Mouse (Mus musculus) neural tube, embryonic 12.5 days (tissue): Measurements from ENCODE around the gene Dnah5. TPM values are rescaled to one million over a fixed set of nuclear protein-coding genes. Genes with fewer than 3 reads are reported as not detected.

Experiments
- ATAC-seq: fragments of 200-750 bp; cut with Nextera tagmentation; 2 replicates; pipeline ENCODE4 v1.8.0; 2017; ENCODE audit warnings: low read depth, mild to moderate bottlenecking, moderate TSS enrichment, moderate library complexity; ENCODE audit not compliant: low FRiP score
- H3K27ac ChIP-seq: fragments of 300-500 bp; sonication (generic); 2 replicates; pipeline ENCODE4 v1.5.1; 2016
- H3K27me3 ChIP-seq: fragments of 300-500 bp; sonication (generic); replicated peaks from 2 replicates; pipeline ENCODE4 v1.6.1; 2016; ENCODE audit warnings: mild to moderate bottlenecking
- H3K36me3 ChIP-seq: fragments of 300-500 bp; sonication (generic); 2 replicates; pipeline ENCODE4 v1.6.1; 2016; ENCODE audit warnings: mild to moderate bottlenecking
- H3K4me1 ChIP-seq: fragments of 300-500 bp; sonication (generic); 2 replicates; pipeline ENCODE4 v1.6.1; 2016
- H3K4me2 ChIP-seq: fragments of 300-500 bp; sonication (generic); replicated peaks from 2 replicates; pipeline ENCODE4 v1.6.1; 2016; ENCODE audit warnings: mild to moderate bottlenecking
- H3K4me3 ChIP-seq: fragments of 300-500 bp; sonication (generic); 2 replicates; pipeline ENCODE4 v1.5.1; 2016
- H3K9ac ChIP-seq: fragments of 300-500 bp; sonication (generic); 2 replicates; pipeline ENCODE4 v1.6.1; 2016; ENCODE audit warnings: mild to moderate bottlenecking
- H3K9me3 ChIP-seq: fragments of 300-500 bp; sonication (generic); 2 replicates; pipeline ENCODE4 v1.6.1; 2016; ENCODE audit warnings: mild to moderate bottlenecking
- WGBS: fragments of 180-500 bp; shearing (Covaris S2); methylation state at CpG from one replicate; pipeline ENCODE4 v1.1.7; 2016; 5-methylcytosine and 5-hydroxymethylcytosine counted together
- polyA plus RNA-seq: library from polyadenylated mRNA; unstranded; fragments of >200 nt; fragmentation: Nextera tagmentation; extraction: Ambion mirVana; gene quantifications from 2 replicates; pipeline ENCODE4 v1.2.1, GENCODE M21; 2016

Dnah5 gene
- polyA plus RNA-seq = 0.08 and 0.13 TPM in 2 replicates

DNA sequence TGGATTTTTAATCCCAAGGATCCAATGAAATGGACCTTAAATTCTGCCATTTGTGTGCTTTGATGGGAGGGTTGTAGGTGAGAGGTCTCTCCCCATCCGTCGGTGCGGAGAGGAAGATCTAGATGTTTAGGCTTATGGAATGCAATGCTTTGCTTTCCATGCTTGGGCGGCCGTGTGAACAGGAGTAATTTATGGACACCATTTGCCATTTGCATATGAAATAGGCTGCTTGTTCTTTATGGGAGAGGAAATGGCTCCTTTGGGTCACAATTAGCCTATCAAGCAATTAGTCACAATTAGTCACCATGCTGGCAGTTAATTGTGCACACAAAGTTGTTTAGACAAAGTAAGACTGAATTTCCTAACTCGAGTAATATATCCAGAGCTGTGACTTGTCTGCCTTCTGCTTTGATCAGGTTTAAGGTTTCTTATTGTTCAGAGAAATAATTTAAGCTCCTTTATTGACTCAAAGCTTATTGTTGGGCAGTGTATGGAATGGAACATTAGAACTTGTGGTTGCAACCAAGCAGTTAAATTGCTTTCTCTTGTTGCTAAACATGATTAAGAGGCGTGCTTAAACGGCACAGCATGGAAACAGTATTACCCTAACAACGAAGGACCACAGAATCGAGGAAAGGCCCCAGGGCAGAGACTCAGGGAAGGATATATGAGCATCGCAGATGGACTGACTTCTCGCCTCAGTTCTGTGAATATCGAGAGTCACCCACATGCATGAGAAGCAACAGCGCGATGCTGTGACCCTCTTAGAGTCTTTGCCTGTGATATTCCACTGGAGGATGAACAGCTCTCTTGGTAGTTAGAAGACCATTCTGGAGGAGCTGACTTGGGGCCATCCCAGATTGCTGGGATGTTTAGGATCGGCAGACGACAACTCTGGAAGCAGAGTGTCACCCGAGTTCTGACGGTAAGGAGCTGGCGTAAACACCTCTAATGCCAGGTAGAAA, at the start of gene Dnah5:
Dnah5 (plus strand) TSS at position 642 of the 965 bp plus-strand sequence.
- WGBS = 23% methylated on average over 20 of the region's 20 CpGs
- H3K4me2 ChIP-seq = no peak within 1 kb of the TSS
- H3K27me3 ChIP-seq = peaks cover 69% of the 10 kb centered on the region
- H3K27ac ChIP-seq = no peak within 1 kb of the TSS
- H3K9me3 ChIP-seq = no peaks in the 10 kb centered on the region
- H3K9ac ChIP-seq = no peak within 1 kb of the TSS
- no peaks in the 10 kb centered on the region for H3K36me3 ChIP-seq
- peaks cover 3% of the 10 kb centered on the region; the same call in 1 of the 2 replicates for H3K4me1 ChIP-seq
- ATAC-seq = peak; percentile 91
- H3K4me3 ChIP-seq = no peak within 1 kb of the TSS

DNA sequence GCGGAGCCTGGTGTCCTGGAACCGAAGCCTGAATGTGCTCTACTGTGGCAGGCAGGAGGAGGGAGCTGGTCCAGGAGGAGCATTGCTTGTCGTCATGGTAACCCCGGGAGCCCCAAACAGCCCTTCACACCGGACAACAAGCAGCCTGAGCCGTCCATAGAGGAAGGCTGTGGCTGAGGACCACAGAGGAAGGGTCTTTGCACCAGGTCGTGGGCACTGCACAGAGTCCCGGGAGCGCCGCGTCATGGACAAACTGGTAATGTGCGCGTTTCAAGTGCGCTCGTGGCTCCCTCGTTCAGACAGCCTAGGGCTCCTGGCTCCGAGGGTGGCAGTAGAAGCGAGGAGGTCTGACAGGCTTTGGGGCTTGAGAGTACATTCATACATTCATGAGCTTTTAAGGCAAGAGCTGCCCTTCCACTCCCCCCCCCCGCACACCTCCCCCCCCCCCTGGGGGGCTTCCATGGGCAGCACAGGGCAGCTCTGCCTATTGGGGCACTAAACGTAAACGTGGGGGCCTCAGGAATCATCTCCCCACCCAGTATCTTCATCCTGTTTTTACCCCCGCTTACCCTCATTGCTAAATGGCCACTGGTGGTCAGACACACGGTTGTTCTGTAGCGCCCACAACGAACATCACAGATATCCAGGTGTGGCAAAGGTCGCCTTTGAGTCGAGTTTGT, 48.6 kb upstream of the Dnah5 start:
- 0 out of 2 replicates have a peak, but pooled peaks cover 4% of the 10 kb centered on the region for H3K4me1 ChIP-seq
- no peaks in the 10 kb centered on the region for H3K36me3 ChIP-seq
- peak overlapping the region; percentile 24 for H3K4me3 ChIP-seq
- peak; percentile 88 for ATAC-seq
- 7% methylated on average over 26 of the region's 27 CpGs for WGBS
- H3K27me3 ChIP-seq = no peaks in the 10 kb centered on the region
- H3K9me3 ChIP-seq = no peaks in the 10 kb centered on the region
- H3K9ac ChIP-seq = 0 out of 2 replicates have a peak overlapping the region, but pooled peaks have one; percentile 19
- H3K4me2 ChIP-seq = peak overlapping the region; percentile 66
- no peak overlapping the region for H3K27ac ChIP-seq

DNA sequence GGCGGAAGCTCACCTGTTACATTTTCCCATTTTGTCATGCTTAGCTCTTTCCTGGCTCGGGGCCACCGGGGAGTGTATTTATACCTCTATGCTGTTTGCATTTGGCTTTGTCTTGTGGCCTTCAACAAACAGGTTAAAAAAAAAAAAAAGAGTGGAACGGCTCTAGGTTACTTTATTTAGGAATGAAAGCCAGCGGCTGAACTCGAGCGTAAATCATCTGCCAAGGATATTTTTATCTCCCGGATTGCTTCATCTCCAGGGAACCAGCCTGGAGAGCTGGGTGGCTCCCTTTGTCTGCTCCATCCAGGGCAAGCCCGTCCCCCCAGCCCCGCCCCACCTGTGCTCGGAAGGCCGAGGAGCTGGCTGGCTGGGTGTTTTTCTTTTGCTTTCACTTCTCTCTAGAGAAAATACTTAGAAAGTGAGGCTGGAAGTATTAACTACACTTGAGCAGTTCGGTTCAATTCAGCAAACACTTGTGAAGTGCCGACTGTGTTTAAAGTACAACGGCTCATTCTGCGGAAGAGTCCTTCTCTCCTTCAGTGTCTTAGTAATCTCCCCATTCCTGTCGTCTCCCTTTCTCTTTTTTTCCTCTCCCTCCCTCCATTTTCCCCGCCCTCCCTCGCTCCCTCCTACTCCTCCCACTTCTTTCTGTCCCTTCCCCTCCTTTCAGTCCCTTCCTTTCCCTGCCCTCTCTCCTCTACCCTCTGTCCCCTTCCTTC, 44.6 kb upstream of the Dnah5 start:
- 0 out of 2 replicates have a peak overlapping the region, but pooled peaks have one; percentile 33 for H3K9ac ChIP-seq
- H3K4me3 ChIP-seq = peak overlapping the region; percentile 29
- 0 out of 2 replicates have a peak, but pooled peaks cover 4% of the 10 kb centered on the region for H3K4me1 ChIP-seq
- H3K36me3 ChIP-seq = no peaks in the 10 kb centered on the region
- 2% methylated on average over 19 of the region's 19 CpGs for WGBS
- H3K9me3 ChIP-seq = no peaks in the 10 kb centered on the region
- no peak overlapping the region for H3K27ac ChIP-seq
- H3K4me2 ChIP-seq = peak overlapping the region; percentile 63
- peak; percentile 53; the same call in 1 of the 2 replicates for ATAC-seq
- no peaks in the 10 kb centered on the region for H3K27me3 ChIP-seq

DNA sequence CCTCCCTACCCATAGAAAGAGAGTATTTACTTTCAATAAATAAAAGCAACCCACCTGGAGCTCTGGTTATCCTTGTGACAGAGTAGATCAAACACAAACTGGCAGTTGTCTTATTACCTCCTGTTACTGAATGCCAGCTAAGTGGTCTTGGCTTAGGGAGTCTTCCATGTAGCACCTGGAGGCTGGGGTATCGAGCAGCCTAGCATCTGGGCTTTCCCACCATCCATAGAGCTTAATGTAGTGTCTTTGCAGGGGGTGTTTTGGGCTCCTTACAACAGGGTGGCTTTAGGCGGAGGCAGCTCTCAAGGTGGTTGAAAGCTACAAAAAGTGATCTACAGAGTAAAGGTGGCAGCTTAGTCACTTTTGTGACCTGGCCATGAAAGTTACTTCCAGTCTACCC, 41.3 kb upstream of the Dnah5 start:
- Histone ChIP-seq H3K9ac (no peak overlapping the region), H3K4me2 (no peak overlapping the region), H3K9me3 (no peaks in the 10 kb centered on the region), H3K4me1 (0 out of 2 replicates have a peak, but pooled peaks cover 4% of the 10 kb centered on the region), H3K27me3 (no peaks in the 10 kb centered on the region), H3K27ac (no peak overlapping the region), H3K4me3 (no peak overlapping the region), H3K36me3 (no peaks in the 10 kb centered on the region)
- whole genome bisulfite sequencing = 87% methylated on average over 2 of the region's 2 CpGs
- ATAC-seq = no peak

DNA sequence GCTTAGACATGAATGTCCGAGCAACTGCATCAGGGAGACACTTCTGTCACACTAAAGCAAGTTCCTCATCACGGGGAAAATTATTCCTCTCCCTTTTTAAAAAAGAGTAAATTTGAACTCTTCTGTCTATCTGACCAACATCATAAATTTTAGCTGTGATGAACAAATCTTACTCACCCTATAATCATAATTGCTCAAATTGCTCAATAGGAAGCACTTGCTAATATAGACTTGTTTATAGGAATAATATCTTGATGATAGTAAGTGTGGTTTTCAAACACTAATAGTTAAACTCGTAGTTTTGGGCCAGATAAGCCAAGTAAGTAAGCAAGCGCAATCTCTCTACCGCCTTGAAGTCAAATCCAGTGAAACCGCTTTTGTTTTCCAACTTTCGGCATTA, 38.3 kb upstream of the Dnah5 start:
- ATAC-seq = no peak

DNA sequence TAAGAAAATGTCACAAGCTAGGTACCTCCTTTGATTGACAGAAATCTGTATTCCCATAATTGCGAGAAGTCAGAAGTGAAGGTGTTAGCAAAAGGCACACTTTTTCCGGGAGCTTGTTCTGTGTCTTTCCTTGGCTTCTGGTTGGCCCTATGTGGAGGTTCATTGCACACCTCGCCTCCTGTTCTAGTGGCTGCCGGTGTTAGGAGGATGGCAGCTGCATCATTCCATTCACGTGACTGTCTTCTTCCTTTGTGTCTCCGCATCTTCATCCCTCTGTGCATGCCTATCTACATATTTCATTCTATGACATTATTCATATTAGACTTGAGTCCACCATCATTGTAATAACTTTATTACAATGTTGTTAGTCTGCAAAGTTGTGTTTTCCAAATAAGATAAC, 37.5 kb upstream of the Dnah5 start:
- Histone ChIP-seq H3K4me1 (no peaks in the 10 kb centered on the region), H3K9ac (no peak overlapping the region), H3K9me3 (no peaks in the 10 kb centered on the region), H3K27me3 (no peaks in the 10 kb centered on the region), H3K36me3 (no peaks in the 10 kb centered on the region), H3K4me3 (no peak overlapping the region), H3K27ac (no peak overlapping the region), H3K4me2 (no peak overlapping the region)
- ATAC-seq = no peak
- WGBS = 90% methylated on average over 6 of the region's 6 CpGs

More for the DNA sequence above, 38.3 kb upstream of the Dnah5 start:
- Histone ChIP-seq H3K4me3 (no peak overlapping the region), H3K9ac (no peak overlapping the region), H3K4me2 (no peak overlapping the region), H3K9me3 (no peaks in the 10 kb centered on the region), H3K36me3 (no peaks in the 10 kb centered on the region), H3K27ac (no peak overlapping the region), H3K4me1 (no peaks in the 10 kb centered on the region), H3K27me3 (no peaks in the 10 kb centered on the region)
- WGBS = 92% methylated on average over 7 of the region's 7 CpGs

DNA sequence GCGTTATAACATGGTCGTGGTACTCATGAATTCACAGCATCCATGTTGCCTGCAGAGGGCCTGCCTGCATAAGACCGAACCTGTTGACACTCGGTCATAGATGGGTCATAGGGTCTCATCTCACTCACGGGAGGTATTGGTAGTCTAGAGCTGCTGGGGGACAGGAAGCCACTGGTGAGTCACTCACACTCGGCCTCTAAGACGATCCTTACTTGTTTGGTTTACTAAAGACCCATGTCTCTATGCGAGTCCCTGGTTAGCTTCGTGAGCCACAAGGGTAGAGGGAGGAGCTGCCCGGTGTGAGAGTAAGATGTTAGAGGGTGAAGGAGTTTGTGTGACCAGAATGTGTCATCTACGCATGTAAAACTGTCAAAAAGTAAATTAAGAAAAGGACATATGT, 24.6 kb upstream of the Dnah5 start:
- H3K36me3 ChIP-seq = no peaks in the 10 kb centered on the region
- peaks cover 5% of the 10 kb centered on the region; the same call in 1 of the 2 replicates for H3K27me3 ChIP-seq
- no peak overlapping the region for H3K4me3 ChIP-seq
- no peak overlapping the region for H3K4me2 ChIP-seq
- WGBS = 88% methylated on average over 11 of the region's 11 CpGs
- H3K9me3 ChIP-seq = no peaks in the 10 kb centered on the region
- no peak overlapping the region for H3K27ac ChIP-seq
- no peak for ATAC-seq
- H3K4me1 ChIP-seq = no peaks in the 10 kb centered on the region
- H3K9ac ChIP-seq = no peak overlapping the region

DNA sequence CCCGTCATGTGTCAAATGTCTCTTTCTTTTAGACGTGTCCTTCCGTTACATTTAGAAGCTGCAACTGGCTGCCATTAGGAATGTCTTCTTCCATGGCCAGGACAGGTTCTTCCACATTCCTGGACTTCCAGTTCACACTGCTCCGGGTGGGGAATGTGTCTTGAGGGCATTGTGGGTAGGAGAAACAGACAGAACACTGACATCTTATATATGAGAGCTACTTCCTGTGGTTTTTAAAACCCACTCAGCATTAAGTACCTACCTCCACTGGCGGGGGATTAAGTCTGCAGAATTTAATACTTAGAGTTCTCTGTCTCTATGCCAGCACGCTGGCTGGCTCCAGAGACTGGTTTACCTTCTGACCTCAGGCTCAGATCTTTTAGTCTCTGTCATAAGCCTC, 24.0 kb upstream of the Dnah5 start:
- no peaks in the 10 kb centered on the region for H3K4me1 ChIP-seq
- peaks cover 11% of the 10 kb centered on the region; the same call in 1 of the 2 replicates for H3K27me3 ChIP-seq
- no peak overlapping the region for H3K4me3 ChIP-seq
- no peak for ATAC-seq
- no peaks in the 10 kb centered on the region for H3K36me3 ChIP-seq
- no peak overlapping the region for H3K9ac ChIP-seq
- no peak overlapping the region for H3K27ac ChIP-seq
- WGBS = 84% methylated on average over 6 of the region's 6 CpGs
- no peak overlapping the region for H3K4me2 ChIP-seq
- H3K9me3 ChIP-seq = no peaks in the 10 kb centered on the region

DNA sequence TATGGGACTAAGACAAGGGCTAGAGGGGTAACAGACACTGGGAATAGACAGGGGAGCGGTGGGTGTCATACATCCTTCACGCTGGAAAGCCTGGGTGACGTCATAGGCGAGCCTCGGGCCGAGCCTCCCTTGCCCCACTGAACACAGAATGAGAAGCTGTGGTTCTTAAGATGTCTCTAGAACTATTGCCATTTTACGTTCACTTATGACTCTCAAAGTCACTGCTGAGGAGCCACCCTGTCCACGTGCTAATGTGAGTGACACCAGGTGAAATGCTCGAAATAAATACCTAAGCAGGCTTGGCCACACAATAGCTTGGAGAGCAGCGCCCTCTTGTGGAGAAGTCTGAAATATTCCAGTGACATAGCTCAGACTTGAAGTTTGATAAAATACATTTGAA, 21.7 kb upstream of the Dnah5 start:
- H3K36me3 ChIP-seq = no peaks in the 10 kb centered on the region
- H3K9me3 ChIP-seq = no peaks in the 10 kb centered on the region
- H3K9ac ChIP-seq = no peak overlapping the region
- 17% methylated on average over 10 of the region's 10 CpGs for WGBS
- peak overlapping the region; percentile 27; the same call in 1 of the 2 replicates for H3K4me3 ChIP-seq
- no peaks in the 10 kb centered on the region for H3K4me1 ChIP-seq
- H3K4me2 ChIP-seq = peak overlapping the region; percentile 62
- H3K27ac ChIP-seq = no peak overlapping the region
- H3K27me3 ChIP-seq = peaks cover 19% of the 10 kb centered on the region
- ATAC-seq = peak; percentile 70

DNA sequence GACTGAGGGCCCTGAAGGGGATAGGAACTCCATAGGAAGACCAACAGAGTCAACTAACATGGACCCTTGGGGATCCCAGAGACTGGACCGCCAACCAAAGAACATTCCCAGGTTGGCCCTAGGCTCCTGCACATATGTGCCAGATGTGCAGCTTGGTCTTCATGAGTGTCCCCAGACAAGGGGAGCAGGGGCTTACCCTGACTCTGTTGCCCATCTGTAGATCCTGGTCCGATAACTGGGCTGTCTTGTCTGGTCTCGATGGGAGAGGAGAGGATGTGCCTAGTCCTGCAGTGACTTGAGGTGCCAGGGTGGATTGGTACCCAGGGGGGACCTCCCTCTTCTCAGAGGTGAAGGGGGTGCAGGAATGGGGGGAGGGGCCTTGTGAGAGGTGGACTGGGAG, 21.0 kb upstream of the Dnah5 start:
- Histone ChIP-seq H3K4me1 (no peaks in the 10 kb centered on the region), H3K9ac (no peak overlapping the region), H3K4me2 (no peak overlapping the region), H3K4me3 (no peak overlapping the region), H3K27me3 (peaks cover 19% of the 10 kb centered on the region), H3K36me3 (no peaks in the 10 kb centered on the region), H3K27ac (no peak overlapping the region), H3K9me3 (no peaks in the 10 kb centered on the region)
- ATAC-seq = no peak
- 64% methylated on average over 3 of the region's 3 CpGs for WGBS

DNA sequence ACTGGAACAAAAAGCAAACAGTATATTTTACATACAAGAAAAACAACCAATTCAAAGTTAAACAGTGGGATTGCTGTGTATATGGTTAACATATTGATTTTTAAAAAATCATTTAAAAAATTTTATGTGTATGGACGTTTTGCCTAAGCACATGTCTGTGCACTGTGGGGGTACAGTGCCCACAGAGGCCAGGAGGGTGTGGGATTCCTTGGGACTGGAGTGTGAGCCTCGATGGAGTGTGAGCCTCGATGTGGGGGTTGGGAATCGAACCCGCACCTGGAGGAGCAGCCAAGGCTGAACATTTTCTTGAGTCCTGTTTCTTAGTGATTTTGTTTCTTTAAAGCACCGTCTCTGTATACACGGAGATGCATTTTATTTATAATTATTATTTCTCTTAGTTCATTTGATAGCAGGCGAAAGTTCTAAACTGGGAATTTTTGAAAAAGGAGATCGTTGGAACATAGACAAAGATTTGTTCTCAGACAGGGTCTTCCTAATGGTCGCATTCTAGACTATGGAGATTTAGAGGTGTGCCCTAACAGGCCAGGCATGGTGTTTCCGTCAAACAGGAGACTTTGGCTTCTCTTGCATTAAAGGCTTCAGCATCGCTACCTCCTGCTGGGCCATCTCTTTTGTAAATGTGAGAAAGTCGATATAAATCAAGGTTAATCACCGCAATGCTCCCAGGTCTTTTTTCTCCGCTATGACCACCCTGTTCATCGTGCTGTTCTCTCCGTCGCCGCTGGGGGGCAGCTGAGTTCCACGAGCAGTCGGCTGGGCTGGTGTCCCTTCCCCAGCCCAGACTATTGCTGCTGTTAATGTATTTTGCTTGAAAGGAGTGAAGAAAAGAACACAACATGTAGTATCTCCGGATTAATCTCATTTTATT, 15.8 kb upstream of the Dnah5 start:
- Histone ChIP-seq H3K36me3 (no peaks in the 10 kb centered on the region), H3K27ac (no peak overlapping the region), H3K9me3 (no peaks in the 10 kb centered on the region), H3K4me3 (no peak overlapping the region), H3K4me1 (no peaks in the 10 kb centered on the region), H3K27me3 (peaks cover 38% of the 10 kb centered on the region), H3K9ac (no peak overlapping the region), H3K4me2 (0 out of 2 replicates have a peak overlapping the region, but pooled peaks have one; percentile 7)
- WGBS = 22% methylated on average over 22 of the region's 22 CpGs
- peak; percentile 80 for ATAC-seq
